Mouse (Mus musculus): ENCODE data around the gene Lcmt1. TPM values are rescaled to one million over a fixed set of nuclear protein-coding genes. Genes with fewer than 3 reads are reported as not detected.

Gene Lcmt1
- polyA plus RNA-seq, 1 experiment from 2014 or later, result 112 TPM

DNA sequence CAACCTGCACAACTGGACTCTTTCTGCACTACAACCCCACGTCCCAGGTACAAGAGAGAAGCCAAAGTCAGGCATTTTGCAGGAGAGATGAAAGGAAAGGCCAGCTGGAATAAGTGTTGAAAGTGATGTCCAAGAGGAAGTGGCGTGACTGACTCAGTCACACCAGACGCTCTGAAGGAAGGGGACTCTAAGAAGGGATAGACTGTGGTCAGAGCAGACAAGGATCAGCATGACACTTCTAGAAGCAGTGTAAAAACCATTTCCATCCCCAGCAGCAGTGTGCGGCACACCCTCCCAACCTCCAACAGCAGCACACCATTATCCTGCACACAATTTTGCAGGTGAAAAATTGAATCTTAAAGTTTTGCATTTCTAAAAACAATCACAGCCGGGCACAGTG lies 15.2 kb upstream of the Lcmt1 start:
- no peaks in the 10 kb centered on the region for H3K9me3 ChIP-seq (ENCODE audit: control insufficient read depth, low read length)
- ATAC-seq (ENCODE audit: low read depth), result no peak
- H3K4me3 ChIP-seq (ENCODE audit: low read depth, low read length), result no peak overlapping the region
- H3K27me3 ChIP-seq (ENCODE audit: control insufficient read depth, insufficient read depth, low read length), result no peaks in the 10 kb centered on the region
- 85% methylated on average over 5 of the region's 5 CpGs for WGBS
- H3K4me1 ChIP-seq (ENCODE audit: control insufficient read depth, insufficient read depth, low read length), result no peaks in the 10 kb centered on the region
- H3K4me2 ChIP-seq (ENCODE audit: low read depth, low read length), result no peak overlapping the region
- no peak overlapping the region for H3K9ac ChIP-seq (replicated peaks; ENCODE audit: low read depth, low read length)
- H3K36me3 ChIP-seq (ENCODE audit: control insufficient read depth, insufficient read depth, low read length), result no peaks in the 10 kb centered on the region
- no peak overlapping the region for H3K27ac ChIP-seq (ENCODE audit: low read depth, low read length)

DNA sequence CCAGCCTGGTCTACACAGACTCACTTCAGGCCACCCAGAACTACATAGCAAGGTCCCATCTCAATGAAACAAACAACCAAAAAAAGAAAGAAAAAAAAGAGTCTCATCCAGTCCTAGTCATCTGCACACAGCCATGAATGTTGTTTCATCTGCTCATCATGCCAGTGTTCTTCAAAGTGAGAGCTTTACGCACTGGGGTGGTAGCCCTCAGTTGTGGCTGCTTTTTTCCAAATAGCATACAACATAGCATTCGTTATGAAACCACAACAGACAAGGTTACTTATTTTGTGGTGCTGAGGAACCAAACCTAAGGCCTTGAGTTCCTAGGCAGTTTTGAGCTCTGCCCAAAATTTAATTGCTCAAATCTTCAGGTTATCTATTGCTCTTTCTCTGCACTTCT lies 14.7 kb upstream of the Lcmt1 start:
- 95% methylated on average over 2 of the region's 2 CpGs for WGBS
- H3K9ac ChIP-seq (replicated peaks; ENCODE audit: low read depth, low read length), result no peak overlapping the region
- no peak overlapping the region for H3K4me3 ChIP-seq (ENCODE audit: low read depth, low read length)
- H3K9me3 ChIP-seq (ENCODE audit: control insufficient read depth, low read length), result no peaks in the 10 kb centered on the region
- no peak overlapping the region for H3K4me2 ChIP-seq (ENCODE audit: low read depth, low read length)
- no peaks in the 10 kb centered on the region for H3K27me3 ChIP-seq (ENCODE audit: control insufficient read depth, insufficient read depth, low read length)
- no peak for ATAC-seq (ENCODE audit: low read depth)
- H3K36me3 ChIP-seq (ENCODE audit: control insufficient read depth, insufficient read depth, low read length), result no peaks in the 10 kb centered on the region
- no peak overlapping the region for H3K27ac ChIP-seq (ENCODE audit: low read depth, low read length)
- H3K4me1 ChIP-seq (ENCODE audit: control insufficient read depth, insufficient read depth, low read length), result no peaks in the 10 kb centered on the region

DNA sequence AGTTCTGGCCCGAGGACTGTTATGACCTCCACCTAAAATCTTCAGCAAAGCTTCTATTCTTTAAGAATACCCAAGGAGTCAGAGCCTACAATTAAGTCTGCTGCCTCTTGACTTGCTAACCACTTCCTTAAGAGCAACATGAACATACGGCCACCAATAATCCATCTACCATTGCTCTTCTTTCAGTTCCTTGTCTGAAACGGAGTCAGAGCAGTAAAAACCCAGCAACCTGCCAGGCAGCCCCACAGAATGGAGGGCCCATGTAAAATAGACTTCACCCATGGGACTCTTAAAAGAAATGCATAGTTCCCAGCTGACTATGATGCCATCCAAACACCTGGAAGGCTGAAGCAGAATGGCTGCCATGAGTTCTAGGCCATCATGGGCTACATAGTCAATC lies 13.4 kb upstream of the Lcmt1 start:
- no peaks in the 10 kb centered on the region for H3K9me3 ChIP-seq (ENCODE audit: control insufficient read depth, low read length)

DNA sequence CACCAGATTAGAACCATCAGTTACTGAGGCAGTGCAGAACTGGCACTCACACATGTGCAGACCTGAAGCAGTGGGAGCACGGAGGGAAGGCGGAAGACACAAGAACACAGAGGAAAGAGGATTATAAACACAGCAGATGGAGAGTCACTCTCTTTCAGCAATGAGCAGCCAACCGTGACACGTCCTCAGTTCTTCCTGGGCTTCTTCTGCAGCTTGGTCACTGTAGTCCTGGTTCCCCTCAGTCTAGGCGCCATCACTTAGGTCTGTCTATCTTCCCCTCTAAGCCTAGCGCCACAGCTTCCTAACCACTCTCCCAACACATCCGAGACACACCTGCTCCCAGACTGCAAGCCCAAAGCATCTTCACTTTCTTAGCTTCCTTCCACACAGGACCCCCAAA lies 10.5 kb upstream of the Lcmt1 start:
- WGBS, result 31% methylated on average over 7 of the region's 7 CpGs
- Histone ChIP-seq H3K9me3 (ENCODE audit: control insufficient read depth, low read length) (no peaks in the 10 kb centered on the region), H3K4me1 (ENCODE audit: control insufficient read depth, insufficient read depth, low read length) (no peaks in the 10 kb centered on the region), H3K36me3 (ENCODE audit: control insufficient read depth, insufficient read depth, low read length) (no peaks in the 10 kb centered on the region), H3K27me3 (ENCODE audit: control insufficient read depth, insufficient read depth, low read length) (no peaks in the 10 kb centered on the region), H3K27ac (ENCODE audit: low read depth, low read length) (no peak overlapping the region), H3K9ac (replicated peaks; ENCODE audit: low read depth, low read length) (no peak overlapping the region), H3K4me3 (ENCODE audit: low read depth, low read length) (no peak overlapping the region), H3K4me2 (ENCODE audit: low read depth, low read length) (no peak overlapping the region)
- no peak for ATAC-seq (ENCODE audit: low read depth)

More for the DNA sequence above, 13.4 kb upstream of the Lcmt1 start:
- H3K4me1 ChIP-seq (ENCODE audit: control insufficient read depth, insufficient read depth, low read length), result no peaks in the 10 kb centered on the region
- H3K4me3 ChIP-seq (ENCODE audit: low read depth, low read length), result no peak overlapping the region
- H3K9ac ChIP-seq (replicated peaks; ENCODE audit: low read depth, low read length), result no peak overlapping the region
- H3K36me3 ChIP-seq (ENCODE audit: control insufficient read depth, insufficient read depth, low read length), result no peaks in the 10 kb centered on the region
- H3K27me3 ChIP-seq (ENCODE audit: control insufficient read depth, insufficient read depth, low read length), result no peaks in the 10 kb centered on the region
- H3K27ac ChIP-seq (ENCODE audit: low read depth, low read length), result no peak overlapping the region
- no peak overlapping the region for H3K4me2 ChIP-seq (ENCODE audit: low read depth, low read length)
- no peak for ATAC-seq (ENCODE audit: low read depth)
- 85% methylated on average over 3 of the region's 3 CpGs for WGBS

DNA sequence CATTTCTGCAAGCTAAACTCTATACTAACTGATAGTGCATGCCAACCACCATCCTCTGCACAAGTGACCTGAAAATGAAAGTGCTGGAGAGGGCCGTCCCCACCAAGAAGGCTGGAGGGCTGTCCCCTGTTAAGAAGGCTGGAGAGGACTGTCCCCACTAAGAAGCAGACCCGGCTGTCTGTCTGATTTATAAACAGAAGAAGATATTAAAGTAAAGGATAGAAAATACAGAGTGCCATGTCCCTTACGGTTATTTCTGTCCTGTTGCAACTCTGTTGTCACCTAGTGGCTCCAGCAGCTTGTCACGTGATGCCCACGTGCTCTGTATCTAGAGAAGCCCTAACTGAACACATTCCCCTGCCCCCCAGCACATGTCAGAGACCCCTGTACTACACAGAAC lies 9.4 kb upstream of the Lcmt1 start:
- Histone ChIP-seq H3K27ac (ENCODE audit: low read depth, low read length) (no peak overlapping the region), H3K4me2 (ENCODE audit: low read depth, low read length) (no peak overlapping the region), H3K9me3 (ENCODE audit: control insufficient read depth, low read length) (no peaks in the 10 kb centered on the region), H3K27me3 (ENCODE audit: control insufficient read depth, insufficient read depth, low read length) (no peaks in the 10 kb centered on the region), H3K4me1 (ENCODE audit: control insufficient read depth, insufficient read depth, low read length) (no peaks in the 10 kb centered on the region), H3K4me3 (ENCODE audit: low read depth, low read length) (no peak overlapping the region), H3K36me3 (ENCODE audit: control insufficient read depth, insufficient read depth, low read length) (no peaks in the 10 kb centered on the region), H3K9ac (replicated peaks; ENCODE audit: low read depth, low read length) (no peak overlapping the region)
- no peak for ATAC-seq (ENCODE audit: low read depth)
- 74% methylated on average over 5 of the region's 5 CpGs for WGBS

DNA sequence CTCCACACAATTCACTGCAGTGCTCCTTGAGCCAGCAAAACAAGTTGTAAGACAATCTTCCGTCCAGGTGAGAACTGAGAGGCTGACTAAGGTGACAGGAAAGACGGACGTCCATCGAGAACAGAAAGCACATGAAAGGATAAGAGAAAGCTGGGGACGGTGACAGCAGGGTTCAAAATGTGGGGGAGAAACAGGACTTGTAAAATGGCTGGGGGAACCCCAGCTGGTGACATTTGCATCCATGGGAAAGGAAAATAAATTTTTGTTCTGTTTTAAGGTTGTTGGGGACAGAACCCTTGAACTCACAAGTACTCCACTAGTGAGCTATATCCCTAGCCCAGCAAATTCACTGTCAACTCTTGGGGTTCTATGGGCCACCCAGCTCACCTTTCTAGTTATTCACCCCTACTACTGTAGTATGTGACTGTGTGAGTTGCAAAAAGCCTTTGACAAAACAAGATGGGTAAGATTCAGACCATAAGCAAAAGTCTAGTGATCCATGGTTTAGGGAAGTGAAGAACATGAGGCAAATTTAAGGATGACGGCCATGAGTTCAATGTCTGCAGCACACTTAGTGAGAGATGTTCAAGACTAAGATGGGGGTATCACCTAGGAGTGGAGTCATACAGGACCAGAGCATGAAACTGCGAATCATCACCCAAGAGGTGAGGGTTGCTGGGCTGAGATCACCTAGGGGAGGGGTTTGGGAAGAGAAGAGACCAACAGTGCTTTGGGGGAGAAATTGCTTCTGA lies 8.2 kb upstream of the Lcmt1 start:
- no peaks in the 10 kb centered on the region for H3K27me3 ChIP-seq (ENCODE audit: control insufficient read depth, insufficient read depth, low read length)
- H3K4me1 ChIP-seq (ENCODE audit: control insufficient read depth, insufficient read depth, low read length), result no peaks in the 10 kb centered on the region
- H3K4me3 ChIP-seq (ENCODE audit: low read depth, low read length), result no peak overlapping the region
- H3K4me2 ChIP-seq (ENCODE audit: low read depth, low read length), result no peak overlapping the region
- no peaks in the 10 kb centered on the region for H3K9me3 ChIP-seq (ENCODE audit: control insufficient read depth, low read length)
- no peak overlapping the region for H3K9ac ChIP-seq (replicated peaks; ENCODE audit: low read depth, low read length)
- no peak overlapping the region for H3K27ac ChIP-seq (ENCODE audit: low read depth, low read length)
- H3K36me3 ChIP-seq (ENCODE audit: control insufficient read depth, insufficient read depth, low read length), result no peaks in the 10 kb centered on the region
- no peak for ATAC-seq (ENCODE audit: low read depth)
- 94% methylated on average over 7 of the region's 7 CpGs for WGBS

DNA sequence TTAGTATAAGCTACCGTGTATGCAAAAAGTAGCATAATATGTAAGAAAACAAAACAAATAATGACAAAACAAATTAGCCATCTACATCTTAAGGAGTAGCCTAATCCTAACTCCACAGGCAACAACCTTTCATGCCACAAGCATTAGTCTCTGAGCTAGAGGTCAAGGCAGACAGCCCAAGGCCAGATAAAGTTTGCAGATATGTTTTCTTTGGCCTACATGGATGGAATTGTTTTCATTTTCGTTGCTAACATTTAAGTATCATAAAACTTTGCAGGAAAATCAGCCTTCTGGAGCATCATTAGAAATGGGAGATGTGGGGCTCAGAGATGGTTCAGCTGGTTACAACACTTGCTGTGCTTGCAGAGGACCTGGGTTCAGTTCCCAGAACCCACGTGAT lies 6.8 kb upstream of the Lcmt1 start:
- ATAC-seq (ENCODE audit: low read depth), result no peak
- Histone ChIP-seq H3K27me3 (ENCODE audit: control insufficient read depth, insufficient read depth, low read length) (no peaks in the 10 kb centered on the region), H3K27ac (ENCODE audit: low read depth, low read length) (no peak overlapping the region), H3K4me2 (ENCODE audit: low read depth, low read length) (no peak overlapping the region), H3K4me1 (ENCODE audit: control insufficient read depth, insufficient read depth, low read length) (peaks cover 4% of the 10 kb centered on the region), H3K36me3 (ENCODE audit: control insufficient read depth, insufficient read depth, low read length) (no peaks in the 10 kb centered on the region), H3K4me3 (ENCODE audit: low read depth, low read length) (no peak overlapping the region), H3K9me3 (ENCODE audit: control insufficient read depth, low read length) (no peaks in the 10 kb centered on the region), H3K9ac (replicated peaks; ENCODE audit: low read depth, low read length) (no peak overlapping the region)
- 95% methylated on average over 3 of the region's 3 CpGs for whole genome bisulfite sequencing

DNA sequence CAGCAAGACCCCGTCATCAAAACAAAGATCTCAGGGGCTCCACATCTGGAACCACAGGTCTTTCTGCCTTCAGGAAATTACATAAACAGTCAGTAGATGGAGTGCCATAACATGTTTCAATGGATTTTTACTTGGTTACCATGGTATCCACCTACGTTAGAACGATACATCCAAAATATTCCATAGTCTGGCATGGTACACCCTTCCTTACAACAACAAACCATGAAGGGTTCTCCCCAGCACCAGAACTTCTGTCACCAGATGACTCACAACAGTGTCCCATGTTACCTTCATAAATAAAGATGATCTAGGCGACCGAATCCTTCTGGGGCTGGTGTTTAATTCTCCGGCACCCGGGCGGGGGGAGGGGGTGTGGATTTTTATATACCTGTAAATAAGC lies 5.6 kb upstream of the Lcmt1 start:
- Histone ChIP-seq H3K27ac (ENCODE audit: low read depth, low read length) (no peak overlapping the region), H3K27me3 (ENCODE audit: control insufficient read depth, insufficient read depth, low read length) (no peaks in the 10 kb centered on the region), H3K4me2 (ENCODE audit: low read depth, low read length) (no peak overlapping the region), H3K9me3 (ENCODE audit: control insufficient read depth, low read length) (no peaks in the 10 kb centered on the region), H3K9ac (replicated peaks; ENCODE audit: low read depth, low read length) (no peak overlapping the region), H3K4me3 (ENCODE audit: low read depth, low read length) (no peak overlapping the region), H3K4me1 (ENCODE audit: control insufficient read depth, insufficient read depth, low read length) (peaks cover 15% of the 10 kb centered on the region), H3K36me3 (ENCODE audit: control insufficient read depth, insufficient read depth, low read length) (no peaks in the 10 kb centered on the region)
- ATAC-seq (ENCODE audit: low read depth), result no peak
- 93% methylated on average over 8 of the region's 8 CpGs for WGBS

DNA sequence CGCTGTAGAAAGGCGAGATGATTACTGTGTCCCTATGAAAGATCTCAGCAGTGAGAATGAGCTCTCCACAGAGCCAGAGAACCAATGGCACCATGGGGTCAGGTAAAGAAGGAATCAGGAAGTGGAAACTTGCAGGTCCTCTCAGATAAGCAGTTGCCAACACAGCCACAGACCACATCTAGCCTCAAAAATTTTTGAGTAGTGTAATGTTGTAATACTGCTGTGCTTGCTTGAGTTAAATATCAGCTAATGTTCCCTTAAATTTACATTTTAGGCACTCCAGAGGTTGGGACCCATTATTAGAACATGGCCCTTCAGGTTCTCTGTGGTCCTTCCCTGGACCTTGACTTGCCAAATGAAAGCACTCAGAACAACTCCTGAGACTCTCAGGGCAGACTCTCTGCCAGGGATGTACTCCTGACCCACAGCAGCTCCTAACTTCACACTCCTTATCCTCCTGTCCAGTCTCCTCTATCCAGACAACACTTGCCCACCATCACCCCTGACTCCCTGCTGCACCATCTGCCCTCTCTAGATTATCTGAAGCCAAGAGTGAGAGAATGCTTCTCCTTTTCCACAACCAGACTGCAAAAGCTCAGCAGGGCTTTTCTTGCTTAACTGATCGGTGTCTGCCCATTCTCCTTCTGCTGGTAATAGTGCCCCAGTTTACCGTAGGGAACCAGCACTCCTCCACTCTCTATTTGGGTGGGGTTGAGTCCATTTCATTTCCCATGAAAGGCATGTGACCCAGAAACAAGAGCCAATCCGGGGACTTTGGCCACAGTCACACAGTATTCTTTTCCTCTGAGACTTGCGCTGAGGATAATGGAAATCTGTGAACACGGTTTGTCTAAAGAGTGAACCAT lies 3.5 kb upstream of the Lcmt1 start:
- Histone ChIP-seq H3K27me3 (ENCODE audit: control insufficient read depth, insufficient read depth, low read length) (peaks cover 2% of the 10 kb centered on the region; the same call in 1 of the 2 replicates), H3K4me2 (ENCODE audit: low read depth, low read length) (no peak overlapping the region), H3K4me3 (ENCODE audit: low read depth, low read length) (no peak overlapping the region), H3K27ac (ENCODE audit: low read depth, low read length) (no peak overlapping the region), H3K9ac (replicated peaks; ENCODE audit: low read depth, low read length) (no peak overlapping the region), H3K9me3 (ENCODE audit: control insufficient read depth, low read length) (no peaks in the 10 kb centered on the region), H3K4me1 (ENCODE audit: control insufficient read depth, insufficient read depth, low read length) (peaks cover 19% of the 10 kb centered on the region), H3K36me3 (ENCODE audit: control insufficient read depth, insufficient read depth, low read length) (no peaks in the 10 kb centered on the region)
- no peak for ATAC-seq (ENCODE audit: low read depth)
- WGBS, result 88% methylated on average over 7 of the region's 7 CpGs

All from neural tube, embryonic 14.5 days (tissue).